Mouse (Mus musculus): ENCODE data around the gene Vcam1.

GRCm38 (mm10) chr3:116105713-116106112 is 23.8 kb downstream of the Vcam1 start:
- TF ChIP-seq CTCF (IDR thresholded peaks at IDR 0.05): no peak
- no peak for TF ChIP-seq EP300 (IDR thresholded peaks at IDR 0.05)

Measured in lung, postnatal 0 days (tissue).